Mouse (Mus musculus) ZHBTc4 (cell line): ENCODE results near the gene Notum.

Source experiments
- DNase-seq: peaks from one replicate; pipeline ENCODE4 v3.0.0-alpha.2; 2011; ENCODE audit warnings: low read depth, low spot score

Gene Notum

DNA sequence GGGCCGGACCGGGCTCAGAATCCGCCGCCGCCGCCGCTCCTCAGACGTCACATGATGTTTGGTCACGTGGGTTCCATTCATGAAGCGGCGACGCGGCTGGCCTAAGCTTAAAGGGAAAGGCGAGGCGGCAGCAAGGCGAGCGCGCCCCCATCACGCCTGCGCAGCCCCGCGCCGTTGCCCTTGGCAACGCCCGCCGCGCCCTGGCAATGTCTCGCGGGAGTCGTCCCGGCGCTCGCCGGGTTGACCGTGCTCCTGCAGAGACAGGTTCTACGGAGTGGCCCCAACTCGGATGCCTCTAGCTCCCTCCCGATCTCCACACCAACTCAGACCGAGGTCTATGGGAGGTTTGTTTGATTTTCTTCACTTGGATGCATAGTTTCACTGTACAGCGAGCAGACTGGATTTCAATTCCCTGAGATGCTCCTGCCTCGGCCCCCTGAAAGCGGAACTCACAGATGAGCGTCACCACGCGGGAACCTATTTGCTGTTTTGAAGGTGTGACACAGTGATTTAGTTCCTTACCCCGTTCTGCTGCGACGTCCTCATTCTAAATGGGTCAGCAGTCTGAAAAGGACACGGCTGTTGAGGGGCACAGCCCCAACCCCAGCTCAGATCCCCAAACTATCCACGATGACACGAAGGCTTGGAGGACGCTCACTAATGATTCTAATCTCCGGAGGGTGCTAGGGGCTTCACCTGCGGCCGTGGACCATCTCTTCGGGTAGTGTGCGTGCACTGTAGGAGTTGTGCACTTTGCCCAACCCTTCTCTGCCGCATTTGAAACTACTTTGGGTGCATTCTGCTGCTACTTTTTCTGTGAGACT, 27.2 kb downstream of the Notum start, which contains the start of gene Mafg:
TSS of gene Mafg (minus strand) at position 81 of the 824 bp plus-strand sequence.
- peak; percentile 99 for DNase-seq

DNA sequence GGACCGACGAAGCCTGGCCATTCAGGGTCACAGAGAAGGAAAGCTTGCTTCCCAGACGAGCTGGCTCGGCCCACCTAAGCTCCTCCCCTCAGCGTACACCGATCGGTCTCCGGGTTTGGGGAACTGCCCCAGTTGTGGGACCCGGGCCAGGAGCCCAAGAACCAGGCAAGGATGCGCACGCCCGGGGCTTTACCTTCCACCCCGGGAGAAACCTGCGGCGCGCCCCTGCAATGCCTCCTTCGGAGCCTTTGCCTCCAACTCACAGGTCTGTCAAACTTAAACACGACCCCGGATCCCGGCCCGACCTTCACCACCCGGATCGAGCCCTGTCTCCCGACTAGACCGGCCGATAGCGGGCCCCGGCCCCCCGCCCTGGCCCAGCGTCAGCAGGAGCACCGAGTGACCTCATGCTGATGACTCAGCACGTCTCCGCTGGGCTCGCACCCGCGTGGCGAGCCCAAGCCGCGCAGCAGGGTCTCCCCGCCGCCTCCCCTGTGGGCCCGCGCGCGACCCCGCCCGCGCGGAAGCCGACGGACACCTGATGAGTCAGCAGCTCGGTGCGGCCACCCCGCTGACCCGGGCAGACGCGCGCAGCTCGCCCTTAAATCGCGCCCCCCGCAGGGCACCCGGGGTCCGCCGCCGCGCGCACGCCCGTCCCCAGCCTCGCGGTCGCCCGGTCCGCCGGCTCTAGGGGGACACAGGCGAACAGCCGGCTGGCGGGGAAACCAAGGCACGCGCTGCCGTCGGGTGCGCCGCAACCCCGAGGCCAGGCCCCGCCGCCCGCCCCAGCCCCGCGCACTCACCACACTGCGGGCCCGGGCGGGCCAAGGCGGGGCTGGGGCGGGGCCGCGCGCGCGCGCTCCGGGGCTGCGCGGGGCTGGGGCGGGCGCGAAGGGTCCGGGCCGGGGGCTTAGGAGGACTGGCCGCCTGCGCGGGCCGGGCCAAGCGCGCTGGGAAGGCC, 28.1 kb downstream of the Notum start:
- peak; percentile 87 for DNase-seq

DNA sequence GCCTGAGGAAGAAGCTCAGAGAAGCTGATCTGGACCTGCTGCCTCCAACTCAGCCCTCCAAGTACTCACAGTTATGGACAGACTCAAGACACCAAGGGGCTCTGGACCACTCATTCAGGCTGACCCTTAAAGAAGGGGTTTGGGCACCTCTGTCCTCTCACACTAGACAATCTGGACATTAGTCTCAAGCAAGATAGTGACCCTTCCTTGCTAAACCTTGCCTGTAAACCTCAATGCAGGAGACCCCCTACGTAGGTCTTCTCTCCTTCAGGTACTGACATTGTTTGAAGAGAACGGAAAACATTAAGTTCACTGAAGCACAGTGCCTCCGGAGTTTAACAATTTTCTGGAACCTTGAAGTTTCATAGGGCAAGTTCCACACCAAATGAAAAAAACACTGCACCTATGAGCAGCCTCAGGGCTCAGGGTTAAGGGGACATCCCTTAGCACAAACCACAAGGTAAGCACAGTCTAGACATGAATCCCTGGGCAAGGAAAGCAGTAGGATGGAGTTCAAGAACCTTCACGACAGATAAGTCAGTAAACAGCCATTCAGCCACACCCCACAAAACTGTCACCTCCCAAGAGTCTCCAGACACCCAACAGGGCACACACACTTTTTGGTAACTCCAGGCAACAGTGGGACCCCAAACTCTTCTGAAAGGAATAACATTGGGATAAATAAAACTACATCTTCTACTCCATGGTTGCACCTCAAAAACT, 29.1 kb downstream of the Notum start:
- DNase-seq, result no peak

DNA sequence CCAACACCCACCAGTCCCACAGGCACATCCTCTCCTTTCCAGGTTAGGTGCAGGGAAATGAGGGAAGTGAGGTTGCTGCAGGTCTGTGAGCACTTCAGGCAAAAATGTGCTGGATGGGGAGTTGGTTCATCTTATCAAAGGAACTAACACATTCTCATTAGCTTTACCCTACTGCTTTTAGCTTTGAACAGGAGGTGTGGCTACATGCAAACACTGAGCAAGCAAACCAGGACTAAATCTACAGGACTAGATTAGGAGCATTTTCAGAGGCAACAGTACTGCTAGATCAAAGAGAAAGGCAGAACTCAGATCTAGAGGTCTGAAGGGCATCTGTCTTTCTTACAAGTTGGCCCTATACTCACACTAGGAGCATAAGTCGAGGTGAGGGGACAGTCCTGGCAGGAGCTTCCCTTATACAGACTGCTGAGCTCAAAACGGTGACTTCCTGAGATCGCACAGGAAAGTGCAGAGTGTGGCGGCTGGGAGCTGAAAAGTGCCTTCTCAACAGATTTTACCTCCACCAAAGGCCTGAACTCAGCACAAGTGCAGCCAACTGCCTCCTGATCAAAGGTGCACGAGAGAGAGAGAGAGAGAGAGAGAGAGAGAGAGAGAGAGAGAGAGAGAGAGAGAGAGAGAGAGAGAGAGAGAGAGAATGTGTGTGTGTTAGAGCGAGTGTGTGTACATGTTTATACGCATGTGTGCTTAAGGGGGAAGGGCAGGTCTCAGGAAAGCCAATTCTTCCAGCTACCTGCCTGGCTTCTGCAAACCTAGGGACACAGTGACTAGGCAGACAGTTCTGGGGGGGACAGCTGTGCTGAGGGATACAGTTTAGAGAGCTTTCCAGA, 29.9 kb downstream of the Notum start:
- DNase-seq, result no peak

DNA sequence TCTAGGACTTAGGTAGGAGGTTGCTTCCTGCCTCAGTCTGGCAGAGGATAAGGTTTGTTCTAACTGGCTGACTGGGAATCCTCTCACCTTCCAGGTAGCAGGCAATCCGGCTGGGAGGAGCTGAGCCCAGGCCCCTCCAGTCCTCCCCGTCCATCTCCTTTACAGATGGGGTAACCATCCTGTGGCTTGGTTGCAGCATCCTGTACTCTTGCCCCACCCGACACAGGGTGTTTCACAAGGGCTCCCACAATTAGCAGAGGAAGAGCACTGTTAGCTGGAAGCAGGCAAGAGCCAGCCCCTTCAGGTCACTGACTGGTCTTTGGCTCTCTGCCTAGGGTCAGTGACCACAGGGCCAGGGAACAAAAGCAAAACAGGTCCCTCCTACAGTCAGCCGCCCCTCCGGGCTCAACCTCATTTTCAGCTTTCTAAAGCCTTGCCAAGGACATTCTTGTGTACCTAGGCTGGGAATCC, 30.5 kb downstream of the Notum start:
- no peak for DNase-seq

DNA sequence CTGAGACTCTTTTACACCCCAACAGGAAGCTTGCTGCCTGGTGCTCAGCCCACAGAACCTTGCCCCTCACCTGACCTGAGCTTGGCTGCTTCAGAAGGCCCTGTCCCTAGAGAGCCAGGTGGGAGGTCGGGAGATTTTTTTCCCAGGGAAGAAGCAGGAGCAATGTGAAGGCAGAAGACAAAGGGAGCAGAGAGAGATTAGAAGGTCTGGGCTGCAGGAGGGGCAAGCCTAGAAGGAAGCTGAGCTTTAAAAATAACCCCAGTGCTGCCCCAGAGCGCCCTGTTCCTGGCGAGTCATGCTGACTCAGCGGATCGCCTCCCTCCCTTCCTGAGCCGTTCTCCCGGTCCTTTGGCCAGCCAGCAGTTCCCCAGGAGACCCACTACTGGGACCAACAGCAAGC, 31.1 kb downstream of the Notum start:
- peak; percentile 59 for DNase-seq

DNA sequence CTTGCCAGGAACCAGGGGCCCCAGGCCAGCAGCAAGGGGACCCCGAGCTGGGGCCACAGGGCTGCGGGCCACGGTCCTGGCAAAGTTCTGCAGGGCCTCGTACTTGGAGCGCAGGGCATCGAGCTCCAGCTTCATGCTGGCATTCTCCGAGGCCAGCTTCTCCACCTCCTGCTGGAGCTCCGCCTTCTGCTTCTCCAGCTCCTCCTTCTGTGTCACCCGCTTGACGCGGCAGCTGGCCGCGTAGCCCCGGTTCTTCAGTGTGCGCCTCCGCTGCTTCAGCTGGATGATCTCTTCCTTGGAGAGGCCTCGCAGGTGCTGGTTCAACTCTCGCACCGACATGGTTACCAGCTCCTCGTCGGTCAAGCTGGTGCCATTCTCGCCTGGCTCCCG, 31.6 kb downstream of the Notum start:
- peak; percentile 67 for DNase-seq

DNA sequence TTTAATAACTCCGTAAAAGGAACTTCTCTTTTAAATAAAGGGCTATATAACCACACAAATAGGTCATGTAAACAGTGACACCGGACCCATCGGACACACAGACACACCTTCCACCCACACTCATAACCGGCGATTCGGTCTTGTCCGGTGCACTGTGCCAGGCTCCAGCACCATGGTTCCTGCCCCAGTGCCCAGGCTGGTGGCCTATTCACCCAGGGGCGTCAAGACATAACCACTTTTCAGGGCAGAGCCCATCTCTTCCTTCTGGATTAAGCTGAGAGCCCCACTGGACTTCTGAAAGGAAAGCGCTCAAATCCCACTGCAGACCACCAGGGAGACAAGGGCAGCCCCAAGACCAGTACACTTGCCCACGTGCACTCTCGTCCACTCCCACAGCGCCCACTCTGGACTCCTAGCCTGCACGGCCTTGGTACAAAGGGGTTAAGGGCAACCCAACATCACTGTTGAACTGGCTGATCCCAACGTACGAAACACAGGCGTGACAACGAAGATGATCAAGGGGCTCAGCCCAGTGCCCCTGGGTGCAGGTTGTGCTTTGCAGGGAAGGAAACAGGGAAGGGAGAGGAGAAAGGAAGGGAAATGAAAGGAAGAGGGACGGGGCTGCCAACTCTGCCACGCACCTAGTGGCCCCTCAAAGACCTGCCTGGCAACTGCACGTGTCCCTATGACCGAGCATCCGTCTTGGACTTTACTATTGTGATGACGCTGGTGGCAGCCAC, 32.2 kb downstream of the Notum start:
- DNase-seq, result no peak

DNA sequence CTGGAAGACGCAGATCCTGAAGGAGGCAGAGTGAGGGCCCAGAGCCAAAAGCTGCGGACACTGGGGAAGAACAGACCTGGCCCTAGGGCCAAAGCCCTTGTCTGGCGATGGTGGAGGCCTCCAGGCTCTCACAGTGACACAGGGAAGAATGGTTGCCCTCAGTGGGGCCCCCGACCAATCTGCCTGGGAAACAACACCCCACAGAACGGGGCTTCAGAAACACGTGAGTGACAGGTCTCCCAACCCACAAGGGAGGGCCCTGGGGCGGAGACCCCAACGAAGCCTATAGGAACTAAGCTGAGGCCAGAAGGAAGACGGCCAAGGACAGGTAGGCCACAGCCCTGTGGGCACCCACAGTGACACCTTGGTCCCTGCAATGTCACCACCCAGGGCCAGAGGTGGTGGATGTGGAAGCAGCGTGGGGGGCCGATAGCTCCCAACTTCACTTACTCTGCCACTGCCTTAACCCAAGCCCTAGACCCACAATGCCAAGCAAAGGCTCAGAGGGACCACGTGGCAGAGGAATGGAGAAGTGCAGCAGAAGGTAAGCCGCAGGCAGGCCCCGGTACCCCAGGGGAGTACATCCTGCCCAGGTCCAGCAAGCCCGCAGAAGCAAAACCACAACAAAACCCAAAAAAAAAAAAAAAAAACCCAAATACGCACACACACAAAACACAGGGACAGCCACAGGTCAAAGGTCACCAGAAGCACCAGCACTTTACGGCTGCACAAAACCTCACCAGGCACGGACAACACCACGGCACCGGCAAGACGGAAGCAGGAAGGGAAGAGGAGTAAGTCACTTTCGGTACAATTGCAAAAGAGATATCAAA, 33.3 kb downstream of the Notum start:
- DNase-seq, result peak; percentile 37

DNA sequence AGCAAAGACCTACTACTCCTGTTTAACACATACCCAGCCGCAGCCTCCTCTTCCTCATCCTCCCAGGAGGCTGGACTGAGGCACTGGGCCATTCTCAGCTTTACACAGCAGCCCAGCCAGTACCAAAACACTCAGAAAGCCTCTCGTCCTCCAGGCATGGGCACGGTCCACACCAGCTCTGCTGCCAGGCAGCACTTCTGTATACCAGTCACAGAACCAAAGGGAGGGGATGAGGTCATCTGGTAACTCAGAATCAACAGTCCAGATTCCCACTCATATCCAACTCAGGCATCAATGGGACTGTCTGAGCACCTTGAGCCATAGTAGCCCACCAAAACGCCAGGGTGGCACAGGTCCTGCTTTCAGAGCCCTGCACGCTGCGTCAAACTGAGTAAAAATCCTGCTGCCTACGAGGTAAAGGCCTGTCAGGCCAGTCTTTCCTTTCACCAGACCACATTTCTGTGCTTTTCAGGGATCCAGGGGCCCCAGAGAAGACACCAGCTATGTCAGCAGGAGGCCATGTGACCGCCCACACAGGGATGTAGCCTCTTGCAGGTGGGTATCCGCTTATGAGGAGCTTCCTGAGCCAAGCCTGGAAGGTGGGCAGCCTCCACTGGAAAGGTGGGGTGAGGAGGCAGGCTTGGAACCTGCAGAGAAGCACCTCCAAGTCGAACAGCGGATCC, 34.0 kb downstream of the Notum start:
- DNase-seq, result no peak

DNA sequence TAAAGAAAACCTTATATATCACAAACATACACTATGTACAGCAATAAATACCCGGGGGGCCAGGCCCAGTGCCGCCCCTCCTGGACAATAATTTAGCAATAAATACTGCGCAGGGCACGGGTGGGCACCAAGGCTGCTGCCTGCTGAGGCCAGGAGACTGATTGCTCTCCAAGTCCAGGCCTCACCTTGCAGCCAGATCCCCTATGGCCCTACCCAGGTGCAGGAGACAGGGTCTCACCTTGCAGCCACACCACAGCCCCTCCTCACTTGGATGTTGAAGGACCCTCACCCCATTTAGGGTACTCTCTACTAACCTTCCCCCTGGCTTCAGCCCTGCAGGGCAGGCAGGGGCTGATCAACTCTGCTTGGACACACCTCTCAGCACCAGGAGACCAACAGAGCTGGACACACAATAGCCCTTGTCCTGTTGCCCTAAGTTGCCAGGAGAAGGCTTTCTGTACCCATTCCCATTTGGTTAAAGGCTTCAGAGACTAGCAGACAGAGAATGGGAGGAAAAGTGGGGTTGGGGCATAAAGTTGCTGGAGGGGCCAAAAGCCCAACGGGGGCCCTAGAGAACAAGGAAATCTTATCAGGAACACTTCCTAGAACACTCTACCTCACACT, 35.7 kb downstream of the Notum start, which contains the start of gene Sirt7:
TSS of gene Sirt7 (minus strand) at position 89 of the 624 bp plus-strand sequence.
- DNase-seq, result no peak

DNA sequence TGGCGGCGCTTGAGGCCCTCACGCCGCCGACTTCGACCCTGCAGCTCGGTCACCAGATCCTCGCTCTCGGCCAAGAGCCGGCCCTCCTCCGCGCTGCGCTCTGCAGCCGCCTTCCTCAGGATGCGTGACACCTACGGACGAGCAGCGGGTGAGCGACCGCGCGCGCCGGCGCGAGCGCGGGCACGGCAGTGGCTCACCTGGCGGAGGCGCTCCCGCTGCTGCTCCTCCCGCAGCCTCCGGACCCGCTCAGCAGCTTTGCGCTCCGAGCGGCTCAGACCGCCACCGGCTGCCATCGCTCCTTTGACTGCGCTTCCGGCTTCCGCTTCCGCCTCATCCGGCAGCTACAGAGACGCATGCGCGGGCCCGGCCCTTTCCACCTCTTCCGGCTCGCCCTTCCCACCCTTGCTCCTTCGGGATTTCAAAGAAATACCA, 36.3 kb downstream of the Notum start:
- peak; percentile 94 for DNase-seq

DNA sequence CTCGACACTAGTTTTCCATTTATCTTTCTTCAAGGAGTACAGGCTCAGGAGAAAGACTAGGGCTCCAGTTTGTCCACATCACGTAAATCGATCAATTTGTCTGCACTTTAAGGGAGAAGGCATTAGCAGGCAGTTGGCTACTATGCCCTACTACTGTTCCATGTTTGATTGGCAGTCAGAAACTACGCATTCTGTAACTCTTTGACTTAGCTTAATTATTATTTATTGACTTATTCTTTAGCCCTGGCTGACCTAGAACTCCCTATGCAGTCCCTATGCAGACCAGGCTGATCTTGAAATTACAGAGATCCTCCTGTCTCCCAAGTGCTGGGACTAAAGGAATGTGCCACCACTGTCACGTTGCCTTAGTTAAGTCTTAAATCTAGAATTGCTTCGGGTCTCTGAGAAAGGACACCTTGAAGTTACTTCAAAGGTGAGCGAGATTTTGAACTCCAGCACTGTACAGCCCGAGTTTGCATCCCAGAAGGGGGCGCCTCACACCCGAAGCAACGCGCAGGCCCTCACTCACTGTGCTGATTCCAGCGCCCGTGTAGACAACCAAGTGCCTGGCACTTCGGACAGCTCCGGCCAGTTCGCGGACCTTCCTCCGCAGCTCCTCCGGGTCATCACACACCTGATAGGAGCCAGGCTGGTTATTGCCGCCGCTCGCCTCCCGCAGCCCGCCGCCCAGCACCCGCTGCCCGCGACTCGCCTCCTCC, 36.9 kb downstream of the Notum start:
- DNase-seq, result peak; percentile 85

DNA sequence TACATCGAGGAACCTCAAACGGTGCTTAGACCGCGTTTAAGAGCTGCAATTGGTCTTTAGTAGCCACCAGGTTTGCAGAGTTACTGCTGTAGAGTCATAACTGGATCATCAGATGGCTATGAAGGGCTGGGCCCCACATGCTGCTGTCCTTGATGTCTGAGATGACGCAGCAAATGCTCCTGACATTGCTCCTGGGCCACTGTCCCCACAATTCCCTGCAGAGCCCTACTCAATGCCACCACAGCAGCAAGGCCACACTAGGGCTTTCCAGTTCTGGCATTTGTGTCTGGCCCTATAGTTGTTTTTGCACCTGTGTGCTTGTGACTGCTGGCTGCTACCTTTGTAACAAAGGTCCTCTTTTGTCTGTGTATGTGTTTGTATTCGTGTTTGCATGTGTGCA, 38.2 kb downstream of the Notum start:
- no peak for DNase-seq

DNA sequence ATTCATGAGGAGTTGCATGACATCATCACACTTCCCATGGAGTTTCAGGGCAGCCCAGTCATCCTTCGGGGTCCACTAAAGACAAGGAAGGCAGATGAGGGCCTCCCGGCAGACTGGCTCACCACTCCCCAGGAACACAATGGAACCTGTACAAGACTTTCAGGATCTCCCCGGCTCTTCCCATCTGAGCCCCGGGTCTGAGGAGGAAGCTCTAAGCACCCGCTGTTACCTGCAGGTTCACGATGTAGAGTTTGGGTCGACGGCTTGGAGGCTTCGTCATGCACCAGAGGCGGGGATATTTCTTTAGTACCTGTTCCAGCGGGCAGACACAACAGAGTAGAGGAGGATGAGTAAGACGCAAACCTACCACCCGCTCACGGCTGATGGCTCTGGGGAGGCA, 40.8 kb downstream of the Notum start:
- no peak for DNase-seq

DNA sequence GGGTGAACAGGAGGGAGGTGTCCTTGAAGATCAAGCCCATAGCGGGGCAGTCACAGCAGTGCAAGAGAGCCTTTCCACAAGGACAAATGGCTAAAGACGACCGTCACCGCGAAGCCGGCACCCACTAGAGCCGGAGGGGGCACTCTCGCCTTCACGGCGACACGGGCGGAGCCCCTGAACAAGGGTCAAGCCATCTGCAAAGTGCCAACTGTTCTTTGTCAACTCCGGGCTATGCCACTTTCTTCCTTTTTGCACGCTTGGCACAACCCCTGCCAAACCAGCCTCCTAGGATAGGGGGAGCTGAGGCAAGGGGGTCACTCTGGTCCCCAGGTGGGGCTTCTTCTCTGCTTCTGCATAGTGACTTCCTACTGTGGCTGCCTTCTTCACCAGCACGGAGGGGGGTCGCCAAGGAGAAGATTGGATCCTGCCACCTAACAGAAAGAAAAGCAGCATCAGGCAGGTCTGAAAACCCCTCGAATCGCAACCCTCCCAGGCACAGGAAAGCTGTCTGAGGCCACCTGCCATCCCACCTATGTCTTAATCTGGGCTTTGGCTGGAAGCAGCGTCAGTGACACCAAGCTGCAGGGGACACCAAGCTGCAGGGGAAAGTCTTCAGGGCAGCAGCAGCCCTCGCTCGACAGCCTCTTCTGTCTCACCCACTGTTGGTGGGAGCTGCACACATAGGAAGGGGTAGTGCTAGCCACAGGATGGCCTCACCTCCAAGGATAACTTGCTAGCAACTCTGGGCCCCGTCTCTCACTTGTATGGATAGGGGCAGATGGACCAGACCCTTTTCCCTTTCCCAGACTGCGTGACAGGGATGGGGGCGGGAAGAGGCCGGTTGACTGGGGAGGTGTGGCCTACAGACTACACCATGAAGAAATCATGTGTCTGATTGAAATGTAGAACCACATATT, 42.1 kb downstream of the Notum start:
- DNase-seq, result no peak
